Mouse (Mus musculus) urinary bladder, postnatal 14 days (tissue): ENCODE data around the gene Acsl5.

Source experiments
- DNase-seq: peaks from one replicate; pipeline ENCODE4 v3.0.0; 2021; ENCODE audit warnings: low spot score

The Acsl5 gene

DNA sequence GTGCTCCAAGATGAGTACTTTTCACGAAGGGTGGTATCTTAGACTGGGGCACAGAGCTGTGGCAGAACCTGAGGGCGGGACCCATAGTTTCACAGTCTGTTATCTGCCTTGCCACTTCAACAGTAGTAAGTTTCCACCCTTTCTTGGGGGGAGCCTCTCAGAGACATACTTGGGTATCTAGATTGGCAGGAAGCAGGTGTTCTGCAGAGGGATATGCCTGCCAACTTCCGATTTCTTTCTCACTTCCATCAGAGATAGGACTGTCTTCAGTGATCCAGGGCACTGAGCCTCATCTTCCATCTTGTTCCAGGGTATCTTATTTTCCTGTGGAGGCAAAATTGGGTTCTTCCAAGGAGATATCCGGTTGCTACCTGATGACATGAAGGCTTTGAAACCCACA lies 32.4 kb downstream of the Acsl5 start:
- DNase-seq = no peak

DNA sequence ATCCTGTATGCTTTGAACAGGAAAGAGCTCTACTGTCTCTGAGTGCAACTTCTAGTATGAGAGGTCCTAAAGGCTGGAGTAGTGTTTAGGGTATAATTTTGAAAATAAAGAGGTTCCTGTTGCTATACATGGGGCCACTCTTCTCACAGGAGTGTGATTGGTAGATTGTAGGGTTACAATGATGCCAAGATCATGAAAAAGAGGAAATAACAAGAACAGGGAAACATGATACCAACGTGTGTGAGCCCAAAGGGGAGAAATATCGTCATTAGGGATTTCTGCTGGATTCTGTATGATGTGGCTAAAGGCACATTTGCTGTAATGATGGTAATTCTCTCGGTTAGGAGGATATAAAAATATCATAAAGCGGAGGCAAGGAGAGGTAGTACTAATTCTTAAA lies 34.3 kb downstream of the Acsl5 start:
- no peak for DNase-seq

DNA sequence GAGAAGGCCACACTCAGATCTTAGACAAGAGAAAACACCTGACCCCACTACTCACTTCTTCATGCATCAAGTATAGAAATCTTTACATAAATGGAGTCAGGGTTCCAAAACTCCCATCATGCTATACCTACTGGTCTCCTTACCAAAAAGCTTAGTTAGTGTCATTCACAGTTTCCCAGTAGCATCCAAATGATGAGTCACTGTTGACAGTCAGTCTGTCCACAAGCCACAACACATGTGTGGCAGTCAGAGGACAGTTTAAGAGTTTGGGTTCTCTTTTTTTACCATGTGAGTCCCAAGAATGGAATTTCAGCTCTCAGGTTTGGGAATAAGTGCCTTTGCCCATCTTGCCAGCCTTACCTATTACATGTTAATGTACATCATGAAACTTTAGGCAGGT lies 37.2 kb downstream of the Acsl5 start:
- DNase-seq = no peak

DNA sequence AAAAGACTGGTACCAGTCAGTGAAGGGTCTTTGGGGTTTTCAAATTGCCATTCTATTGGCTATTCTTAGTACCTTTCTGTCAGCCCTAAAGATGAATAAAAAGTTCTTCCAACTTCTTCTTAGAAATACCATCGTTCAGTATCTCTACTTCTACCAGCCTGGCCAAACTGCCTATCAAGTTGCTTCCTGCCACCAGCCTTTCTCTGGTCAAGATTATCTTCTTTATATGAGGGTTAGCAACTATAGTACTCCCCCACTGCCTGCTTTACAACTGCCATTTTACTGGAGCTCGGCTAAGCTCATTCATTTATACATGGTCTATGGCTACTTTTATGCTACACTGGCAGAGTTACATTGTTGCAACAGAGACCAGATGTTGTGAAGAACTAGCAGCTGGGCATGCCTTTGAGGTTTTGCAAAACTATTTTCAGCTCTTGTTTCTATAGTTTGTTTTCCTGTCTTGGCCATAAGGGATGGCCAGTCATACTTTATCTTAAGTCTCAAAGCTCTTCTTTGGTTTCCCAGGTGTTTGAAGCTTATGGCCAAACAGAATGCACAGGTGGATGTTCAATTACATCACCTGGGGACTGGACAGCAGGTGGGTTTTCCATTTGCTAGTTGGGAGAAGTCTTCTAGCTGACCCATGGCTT lies 39.0 kb downstream of the Acsl5 start:
- DNase-seq = no peak

DNA sequence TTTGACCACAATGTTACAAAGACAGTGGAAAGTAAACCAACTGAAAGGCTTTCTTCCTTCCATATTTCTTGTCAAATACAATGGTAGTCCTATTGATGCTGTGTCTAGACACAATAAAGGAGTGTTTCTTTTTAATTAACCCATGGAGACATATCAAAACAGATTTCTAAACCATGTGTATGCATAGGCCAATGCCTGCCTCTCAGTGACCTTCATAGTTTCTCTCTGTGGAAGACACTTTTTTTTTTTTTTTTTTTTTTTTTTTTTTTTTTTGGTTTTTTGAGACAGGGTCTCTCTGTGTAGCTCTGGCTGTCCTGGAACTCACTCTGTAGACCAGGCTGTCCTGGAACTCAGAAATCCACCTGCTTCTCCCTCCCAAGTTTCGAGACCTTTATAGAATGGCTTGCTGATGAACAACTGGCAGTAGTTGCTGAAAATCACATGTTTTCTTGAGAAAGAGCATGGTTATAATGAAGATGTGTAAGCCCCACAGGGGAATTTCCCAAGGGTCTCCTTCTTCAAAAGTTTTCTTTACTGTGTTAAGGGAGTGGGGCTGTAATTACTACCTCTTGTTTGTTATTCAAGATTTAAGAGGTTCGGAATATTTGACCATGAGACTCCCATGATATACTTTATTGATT lies 40.6 kb downstream of the Acsl5 start:
- DNase-seq = no peak

DNA sequence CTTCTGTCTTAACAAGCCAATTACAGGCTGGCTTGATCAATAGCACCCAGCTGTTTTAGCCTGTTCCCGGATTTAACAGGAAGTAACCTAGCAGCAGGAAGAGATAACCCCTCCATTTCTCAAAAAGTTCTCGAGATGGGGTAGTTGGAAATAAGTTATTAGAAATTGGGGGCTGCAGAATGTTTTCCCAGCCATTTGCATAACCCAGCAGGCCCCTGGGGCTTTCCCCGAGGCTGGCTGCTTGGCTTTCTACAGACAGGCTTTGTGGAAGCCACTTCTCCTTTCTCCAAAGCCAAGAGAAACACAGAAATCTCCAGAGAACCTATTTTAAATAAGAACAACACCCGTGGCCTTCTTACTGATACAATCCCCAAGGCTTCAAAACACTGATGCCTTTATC lies 41.4 kb downstream of the Acsl5 start:
- DNase-seq = no peak

DNA sequence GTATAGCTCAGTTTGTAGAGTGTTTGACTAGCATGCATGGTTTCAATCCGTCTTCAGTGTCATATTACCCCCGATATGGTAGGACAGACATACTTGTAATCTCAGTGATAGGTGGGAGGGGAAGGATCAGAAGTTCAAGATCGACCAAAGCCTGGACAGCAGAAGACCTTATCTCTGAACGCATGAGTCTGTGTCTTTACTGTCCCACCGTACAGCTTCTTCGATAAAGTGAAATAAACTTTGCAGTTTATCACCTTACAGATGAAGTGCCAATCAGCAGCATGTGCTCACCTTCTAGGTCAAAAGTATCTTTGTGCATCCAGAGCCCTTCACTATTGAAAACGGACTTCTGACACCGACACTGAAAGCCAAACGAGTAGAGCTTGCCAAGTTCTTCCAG lies 43.3 kb downstream of the Acsl5 start:
- DNase-seq = no peak

DNA sequence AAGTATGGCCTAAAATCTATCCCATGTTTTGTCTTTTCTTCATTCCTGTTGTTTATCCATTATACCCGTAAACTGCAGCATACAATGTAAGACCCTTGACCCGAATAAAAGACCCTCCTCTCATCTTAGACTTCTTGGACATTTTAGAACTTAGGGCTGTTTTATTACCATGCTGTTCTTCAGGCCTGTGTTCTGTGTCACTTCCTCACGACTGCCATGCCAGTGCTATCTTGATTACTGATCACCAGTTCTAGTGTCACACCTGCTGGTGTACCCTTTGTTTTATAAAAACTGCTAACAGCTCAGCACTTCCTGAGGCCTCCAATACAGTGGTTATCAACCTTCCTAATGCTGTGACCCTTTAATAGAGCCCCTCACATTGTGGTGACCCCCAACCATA lies 43.8 kb downstream of the Acsl5 start:
- no peak for DNase-seq

DNA sequence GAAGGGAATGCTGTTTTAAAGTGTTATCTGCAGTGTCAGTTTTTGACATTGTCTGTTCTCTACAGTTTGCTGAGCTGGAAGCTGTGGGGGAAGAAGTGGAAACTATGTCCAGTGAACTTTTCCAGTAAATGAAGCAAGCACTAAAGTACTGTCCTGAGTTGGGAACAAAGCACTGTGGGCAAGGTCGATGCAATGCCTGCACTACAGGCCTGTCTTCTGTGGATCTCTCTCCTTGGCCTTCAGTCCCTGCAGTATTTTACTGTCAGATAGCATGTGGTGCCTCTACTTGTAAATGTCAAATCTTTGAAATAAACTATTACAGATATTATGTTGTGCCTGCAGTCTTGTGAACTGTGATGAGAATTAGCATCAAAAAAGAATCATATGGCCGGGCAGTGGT lies 44.6 kb downstream of the Acsl5 start:
- no peak for DNase-seq

DNA sequence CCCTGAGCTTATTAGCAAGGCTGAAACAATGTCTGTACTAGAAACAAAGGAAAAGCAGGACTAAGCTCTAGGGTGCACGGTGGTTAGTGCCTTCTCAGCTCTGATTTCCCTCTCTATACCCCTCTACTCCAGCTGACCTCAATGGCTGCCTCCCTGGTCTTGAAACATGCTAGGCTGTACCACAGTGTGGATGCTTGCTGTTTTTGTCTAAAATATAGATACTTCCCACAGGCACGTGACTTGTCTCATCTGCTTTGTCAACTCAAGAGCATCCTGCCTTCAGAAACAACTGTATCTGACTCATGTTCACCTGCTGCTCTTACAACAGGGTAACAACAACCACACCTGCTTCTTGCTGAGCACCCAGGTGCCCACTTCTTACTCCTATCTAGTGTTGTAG lies 45.8 kb downstream of the Acsl5 start:
- DNase-seq = no peak

DNA sequence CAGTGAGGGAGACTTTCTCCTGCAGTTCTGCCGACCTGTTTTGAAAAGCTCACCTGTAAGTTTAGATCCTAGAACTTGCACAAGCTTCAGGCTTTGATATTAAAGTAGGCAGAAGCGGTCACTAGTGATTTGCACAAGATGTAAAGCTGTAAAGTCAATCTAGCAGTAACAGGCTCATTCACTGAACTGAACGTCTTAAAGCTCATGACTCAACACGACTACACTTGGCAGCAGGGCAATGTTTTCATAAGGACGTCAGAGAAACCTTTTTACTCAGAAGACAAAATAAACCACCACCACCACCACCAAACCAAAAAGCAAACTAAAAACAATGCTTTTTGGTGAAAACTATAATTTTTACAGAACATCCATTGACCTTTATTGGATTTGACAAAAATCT lies 46.2 kb downstream of the Acsl5 start:
- DNase-seq = no peak

DNA sequence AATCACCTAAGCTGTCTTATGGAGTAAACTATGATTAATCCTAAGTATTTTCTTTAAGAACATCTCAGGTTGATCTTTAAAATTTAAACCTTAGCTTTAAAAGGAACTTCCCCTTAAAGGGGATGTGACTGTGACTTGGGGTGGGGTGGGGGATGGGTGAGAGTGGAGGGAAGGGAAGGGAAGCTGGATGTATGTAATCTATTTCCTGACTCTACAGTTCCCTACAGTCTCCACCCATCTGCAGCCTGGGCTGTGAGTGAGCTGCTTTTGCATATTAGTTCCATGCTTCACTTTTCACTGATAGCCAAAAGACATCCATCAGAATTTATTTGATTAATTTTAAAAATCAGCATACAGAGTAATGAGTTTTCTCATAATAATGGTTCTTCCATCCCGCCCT lies 47.6 kb downstream of the Acsl5 start:
- DNase-seq = no peak

DNA sequence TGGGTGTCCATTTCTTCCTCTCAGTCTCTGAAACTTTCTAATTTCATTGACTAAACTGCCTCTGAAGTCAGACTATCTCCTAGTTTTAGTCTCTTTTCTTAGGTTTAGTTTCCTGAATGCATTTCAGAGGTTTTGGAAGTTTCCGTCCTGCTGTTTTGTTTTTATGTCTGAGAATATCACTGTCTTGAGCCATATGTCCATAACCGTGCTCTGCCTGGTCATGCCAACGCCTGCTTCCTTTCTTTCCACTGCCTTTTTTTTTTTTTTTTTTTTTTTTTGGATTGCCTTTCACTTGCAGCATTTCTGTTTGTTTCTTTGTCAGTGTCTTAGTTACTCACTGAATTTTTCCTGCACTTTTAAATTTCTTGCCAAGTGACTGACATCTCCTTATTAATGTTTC lies 48.8 kb downstream of the Acsl5 start:
- no peak for DNase-seq

DNA sequence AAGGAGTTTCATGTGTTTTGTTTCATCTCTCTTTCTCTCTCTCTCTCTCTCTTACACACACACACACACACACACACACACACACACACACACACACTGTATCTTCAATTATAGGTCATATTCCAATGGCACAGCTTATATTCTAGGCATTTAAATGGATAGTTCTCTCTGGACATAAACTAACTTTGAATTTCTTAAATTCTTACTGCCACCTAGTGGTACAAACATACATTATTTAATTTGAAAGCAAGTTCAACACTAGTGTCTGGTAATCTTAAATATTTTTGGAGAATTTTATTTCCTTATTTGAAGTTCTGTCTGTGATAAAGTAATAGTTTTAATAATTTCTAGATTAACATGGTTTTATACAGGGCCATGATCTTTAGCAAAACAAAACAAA lies 53.3 kb downstream of the Acsl5 start:
- DNase-seq = no peak

DNA sequence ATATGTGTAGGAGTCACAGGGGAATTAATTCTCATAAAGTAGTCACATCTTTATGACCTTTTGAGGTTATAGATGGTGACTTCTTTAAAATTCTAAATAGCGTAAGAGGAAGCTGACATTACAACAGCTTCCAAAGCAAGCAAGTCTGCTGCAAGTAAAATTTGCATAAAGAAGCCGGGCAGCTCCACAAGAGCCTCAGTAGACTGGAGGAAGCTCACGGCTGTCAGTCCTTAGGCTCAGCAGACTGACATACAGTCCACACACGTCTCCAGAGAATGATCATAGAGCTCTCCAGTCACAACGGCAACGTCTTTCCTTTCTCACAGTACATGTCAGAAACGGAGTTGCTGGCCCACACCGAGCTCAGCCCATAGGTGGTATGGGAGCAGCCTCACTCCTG lies 60.1 kb downstream of the Acsl5 start:
- DNase-seq = no peak

DNA sequence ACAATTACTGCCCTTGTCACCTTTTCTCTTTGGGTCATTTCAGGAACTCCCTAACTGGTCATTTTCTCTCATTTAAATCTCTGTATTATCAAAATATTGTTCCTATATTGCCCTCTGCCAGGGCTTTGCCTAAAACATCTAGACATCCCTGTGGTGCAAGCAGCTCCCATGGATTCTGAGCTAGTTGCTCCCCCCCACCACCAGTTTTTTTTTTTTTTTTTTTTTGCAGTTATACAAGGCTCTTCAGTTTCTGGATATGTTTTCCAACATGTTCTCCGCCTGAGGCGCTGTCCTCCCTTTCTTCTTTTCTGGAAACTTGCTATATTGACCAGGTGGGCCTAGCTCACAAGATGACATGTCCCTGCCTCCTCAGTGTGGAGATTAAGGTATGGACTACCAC lies 61.9 kb downstream of the Acsl5 start:
- DNase-seq = no peak

DNA sequence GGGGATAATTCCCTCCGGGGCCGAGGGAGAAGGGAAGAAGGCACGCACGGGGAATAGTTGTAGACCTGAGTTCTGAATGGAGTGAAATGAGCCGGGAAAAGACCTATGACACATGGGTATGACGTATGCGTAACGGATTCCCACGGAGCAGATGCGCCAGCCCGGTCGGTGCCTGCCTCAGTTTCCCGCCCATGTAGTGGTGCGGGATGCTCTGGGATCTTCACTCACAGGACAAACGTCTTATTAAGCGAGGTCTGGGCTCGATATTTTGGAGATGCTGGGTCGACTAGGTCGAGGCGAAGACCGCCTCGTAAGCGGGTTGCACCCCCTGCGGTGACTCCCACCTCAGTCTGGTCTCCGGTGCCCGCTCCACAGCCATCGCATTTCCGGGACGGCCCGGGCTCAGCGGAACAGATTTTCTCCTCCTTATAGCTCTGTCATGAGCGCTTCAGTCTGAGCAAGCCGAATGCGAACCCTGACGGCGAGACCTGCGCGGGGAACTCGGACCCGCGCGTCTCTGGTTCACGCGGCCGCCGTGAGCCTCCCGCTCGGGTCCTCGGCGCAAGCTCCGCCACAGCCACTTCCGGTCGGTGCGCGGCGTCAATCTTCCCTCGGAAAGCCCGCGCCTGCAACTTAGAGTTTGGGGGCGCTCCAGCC lies 63.8 kb downstream of the Acsl5 start, which contains the start of gene Zdhhc6:
Gene Zdhhc6 (minus strand): TSS at position 581 of the 657 bp plus-strand sequence.
- DNase-seq = peak; percentile 87

DNA sequence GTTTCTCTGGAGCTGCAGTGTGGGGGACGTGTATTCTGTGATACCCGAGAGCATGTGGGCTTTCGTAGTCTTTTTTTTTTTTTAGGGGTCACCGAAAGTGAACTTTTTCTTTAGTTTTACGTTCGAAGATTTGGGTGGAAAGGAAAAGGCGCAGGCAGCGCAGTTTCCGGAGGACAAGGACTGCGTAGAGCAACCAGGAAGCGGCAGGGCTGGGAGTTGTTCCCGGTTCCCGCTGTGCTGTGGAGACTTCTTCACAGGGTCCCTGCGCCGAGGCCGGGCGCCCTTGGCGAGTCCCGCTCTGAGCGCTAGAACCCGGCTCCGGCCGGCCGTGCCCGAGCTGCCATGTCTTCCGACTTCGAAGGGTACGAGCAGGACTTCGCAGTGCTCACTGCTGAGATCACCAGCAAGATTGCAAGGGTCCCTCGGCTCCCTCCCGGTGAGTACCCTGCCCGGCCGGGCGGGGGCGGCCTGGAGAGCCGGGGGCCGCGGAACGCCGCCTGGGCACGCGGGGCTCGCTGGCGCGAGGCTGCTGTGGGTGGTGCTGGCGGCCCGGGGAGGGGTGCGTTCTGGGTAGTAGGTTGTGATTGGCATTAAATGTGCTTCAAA lies 64.5 kb downstream of the Acsl5 start, which contains the start of gene Vti1a:
Gene Vti1a (plus strand): TSS at position 187 of the 606 bp plus-strand sequence.
- DNase-seq = peak; percentile 89

DNA sequence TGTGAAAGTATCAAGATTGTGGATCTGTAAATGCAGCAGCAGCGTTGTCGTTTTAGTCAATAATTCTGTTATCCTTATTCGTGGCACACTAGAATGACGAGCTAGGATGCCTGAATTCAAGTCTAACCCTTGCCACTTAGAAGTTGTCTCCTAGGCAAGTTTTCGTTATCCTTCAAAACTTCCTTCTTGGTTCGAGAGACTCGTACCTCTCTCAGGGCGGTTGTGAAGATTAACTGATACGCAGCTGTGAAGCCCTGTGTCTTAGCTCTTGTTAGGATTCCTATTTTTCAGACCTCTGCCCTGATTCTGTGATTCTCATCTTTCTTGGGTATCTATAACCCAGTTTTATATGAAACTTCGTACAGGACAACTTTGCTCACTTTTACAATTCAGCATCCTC lies 65.2 kb downstream of the Acsl5 start:
- DNase-seq = no peak

DNA sequence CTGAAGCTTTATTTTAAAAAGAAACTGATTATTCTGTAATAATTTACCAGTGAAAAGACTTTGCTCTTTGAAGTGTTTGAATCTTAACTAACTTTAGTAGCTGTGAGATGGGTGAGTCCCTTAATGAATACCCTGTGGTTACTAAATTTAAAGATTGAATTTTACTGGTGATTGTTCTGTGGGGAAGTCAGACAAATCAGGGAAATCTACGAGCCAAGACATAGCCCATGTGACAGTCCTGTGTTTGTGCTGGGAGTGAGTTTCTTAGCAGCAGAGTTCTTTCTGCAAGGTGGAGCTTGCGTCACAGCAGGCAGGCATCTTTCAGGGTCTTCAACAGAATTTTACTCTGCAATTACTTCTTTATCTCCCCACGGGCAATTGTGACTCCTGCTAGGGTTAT lies 67.3 kb downstream of the Acsl5 start:
- DNase-seq = no peak

DNA sequence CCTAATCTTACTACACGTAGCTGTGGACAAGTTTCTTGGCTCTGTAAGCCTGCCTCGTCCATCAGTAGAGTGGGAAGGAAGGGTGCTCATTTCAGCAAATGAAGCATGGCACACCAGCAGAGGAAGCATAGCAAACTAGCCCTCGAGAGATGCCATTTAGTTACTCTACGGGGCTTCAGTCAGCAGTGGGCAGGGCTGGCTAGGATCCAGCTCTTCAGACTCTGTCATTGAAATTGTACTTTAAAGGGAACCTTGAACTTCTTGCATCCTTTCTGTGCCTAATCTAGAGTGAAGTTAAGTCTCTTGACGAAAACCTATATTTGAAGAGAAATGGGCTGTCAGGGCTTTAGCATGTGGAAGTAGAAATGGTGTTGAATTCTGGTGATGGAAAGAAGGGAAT lies 67.8 kb downstream of the Acsl5 start:
- no peak for DNase-seq

DNA sequence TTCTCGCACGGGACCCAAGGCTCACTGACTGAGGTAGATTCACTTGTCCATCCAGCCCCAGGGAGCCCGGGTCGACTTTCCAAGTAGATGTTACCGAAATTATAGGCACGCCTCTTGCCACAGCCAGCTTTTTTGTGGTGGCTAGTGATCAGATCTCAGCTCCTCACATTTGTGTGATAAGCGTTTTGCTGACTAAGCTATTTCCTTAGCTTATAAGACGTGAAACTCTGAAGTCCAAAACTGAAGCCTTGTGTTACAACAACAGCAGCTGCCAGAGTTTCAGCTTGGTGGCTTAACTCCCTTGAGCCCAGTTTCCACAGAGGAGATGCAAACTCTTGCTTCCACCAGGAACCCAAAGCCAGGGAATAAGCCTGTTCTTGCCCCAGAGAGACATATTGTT lies 70.9 kb downstream of the Acsl5 start:
- no peak for DNase-seq

DNA sequence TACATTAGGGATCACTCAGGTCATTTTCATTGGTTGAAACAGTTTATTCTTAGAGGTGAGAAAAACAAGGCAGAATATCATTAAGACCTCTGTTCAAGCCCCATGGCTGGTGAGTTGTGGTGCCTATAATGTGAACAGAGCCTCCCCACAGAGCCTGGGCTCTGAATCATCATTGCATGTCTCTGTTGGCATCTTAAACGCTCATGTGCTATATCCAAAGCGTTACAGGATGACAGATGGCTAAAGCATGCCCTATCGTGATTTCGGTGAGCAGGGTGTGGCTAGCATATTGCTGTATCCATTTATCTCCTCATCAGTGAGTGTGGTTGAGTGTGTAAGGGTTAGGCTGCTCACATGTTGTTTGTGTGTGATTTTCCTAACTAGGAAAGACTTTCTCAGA lies 75.8 kb downstream of the Acsl5 start:
- DNase-seq = no peak
